Mouse (Mus musculus): ENCODE results near the gene Pitx2.

- no peak for TF ChIP-seq CTCF (IDR thresholded peaks at IDR 0.05; ENCODE audit: control insufficient read depth, insufficient read depth, low read length)
- no peak for TF ChIP-seq POLR2A (IDR thresholded peaks at IDR 0.05; ENCODE audit: borderline replicate concordance, control insufficient read depth, low read depth, low read length)
Observed at GRCm38 (mm10) chr3:129158812-129159370, 40.8 kb upstream of the Pitx2 start.

Measured in bone marrow, adult 2 months (tissue).